Mouse (Mus musculus) heart, adult 2 months (tissue): ENCODE measurements at regions not wholly inside any gene's neighbourhood (a gene's known extent, or its start where the extent isn't known, plus 50 kb on each side); places are given as distances from the start of the nearest gene placed in this dataset.

ENCODE experiments used
- CTCF ChIP-seq: fragments of 200-600 bp; IDR thresholded peaks from 2 replicates; pipeline ENCODE4 v1.8.1; 2022; ENCODE audit warnings: antibody characterized with exemption, mild to moderate bottlenecking, moderate library complexity
- EP300 ChIP-seq: fragments of 200-500 bp; IDR thresholded peaks from 2 replicates; pipeline ENCODE4 v1.6.1; 2011; ENCODE audit warnings: low read depth, low read length, control low read depth; ENCODE audit not compliant: insufficient read depth
- POLR2A ChIP-seq: fragments of 200-500 bp; IDR thresholded peaks from 2 replicates; pipeline ENCODE4 v1.6.1; 2011; ENCODE audit warnings: mild to moderate bottlenecking, low read depth, low read length, control low read depth; ENCODE audit not compliant: insufficient read depth

GRCm38 (mm10) chr4:124147276-124147675 lies 229.5 kb upstream of the 4930535I16Rik start:
- TF ChIP-seq POLR2A (no peak), EP300 (no peak), CTCF (no peak)
